Mouse (Mus musculus): Measurements from ENCODE around the gene Tacstd2. TPM values are rescaled to one million over a fixed set of nuclear protein-coding genes. Genes with fewer than 3 reads are reported as not detected.

The Tacstd2 gene
- total and polyA plus RNA-seq, 3 experiments = not detected

GRCm38 (mm10) chr6:67491755-67492154 lies 43.8 kb downstream of the Tacstd2 start, which contains the start of gene Il23r:
Gene Il23r, minus strand, starts transcription at chr6:67491855.
- no peak within 1 kb of the TSS for H3K9ac ChIP-seq (ENCODE audit: insufficient read depth, low read depth)
- no peaks in the 10 kb centered on the region for H3K79me2 ChIP-seq (replicated peaks; ENCODE audit: control insufficient read depth, extremely low read depth, insufficient read depth, poor library complexity, severe bottlenecking)
- no peaks in the 10 kb centered on the region for H3K27me3 ChIP-seq (replicated peaks)
- H3K27ac ChIP-seq (ENCODE audit: insufficient read depth, low read depth) = no peak within 1 kb of the TSS
- no peak within 1 kb of the TSS for H3K4me3 ChIP-seq (replicated peaks in 1 of 3; ENCODE audit: low read depth in 2 of 3, low read length in 2 of 3, poor library complexity in 1 of 3)
- H3K9me3 ChIP-seq (replicated peaks; ENCODE audit: low read length) = no peaks in the 10 kb centered on the region
- dilution Hi-C loops (cut with MboI; ENCODE audit: extremely low pct_ligation_motif_present, extremely low pct_unique_long_range_greater_than_20kb, low sequenced_read_pairs) = no loop called here
- in situ Hi-C loops (cut with MboI; ENCODE audit: low pct_ligation_motif_present, low pct_unique_long_range_greater_than_20kb, low sequenced_read_pairs) = no loop called here
- no peak for TF ChIP-seq ZNF384 (IDR thresholded peaks at IDR 0.05; ENCODE audit: low read depth, low read length)
- TF ChIP-seq BHLHE40 (IDR thresholded peaks at IDR 0.05; ENCODE audit: low read depth, low read length) = no peak
- no peak for TF ChIP-seq CHD2 (IDR thresholded peaks at IDR 0.05; ENCODE audit: low read length)
- TF ChIP-seq MYC (IDR thresholded peaks at IDR 0.05; ENCODE audit: low read depth, low read length) = no peak
- no peak for TF ChIP-seq USF2 (conservative IDR thresholded peaks at IDR 0.05; ENCODE audit: low read depth, low read length)
- TF ChIP-seq POLR2A (IDR thresholded peaks at IDR 0.05; ENCODE audit: low read depth, low read length) = no peak
- no peak for TF ChIP-seq MXI1 (IDR thresholded peaks at IDR 0.05; ENCODE audit: low read depth, low read length)
- no peak for TF ChIP-seq TBP (conservative IDR thresholded peaks at IDR 0.05; ENCODE audit: low read depth, low read length)
- TF ChIP-seq CHD1 (IDR thresholded peaks at IDR 0.05; ENCODE audit: low read depth, low read length) = no peak
- no peak for TF ChIP-seq MAZ (IDR thresholded peaks at IDR 0.05; ENCODE audit: low read depth, low read length)
- no peak for TF ChIP-seq ZMIZ1 (IDR thresholded peaks at IDR 0.05; ENCODE audit: low read depth, low read length)
- no peaks in the 10 kb centered on the region for H3K36me3 ChIP-seq (replicated peaks in 1 of 2; ENCODE audit: control insufficient read depth in 1 of 2, insufficient read depth in 1 of 2, low read length in 1 of 2)
- no peaks in the 10 kb centered on the region for H3K4me1 ChIP-seq (ENCODE audit: control insufficient read depth in 1 of 2, insufficient read depth in 2 of 2)
- no peak within 1 kb of the TSS for H3K4me2 ChIP-seq (ENCODE audit: insufficient read depth, low read depth, poor library complexity, severe bottlenecking)
- DNase-seq (ENCODE audit: extremely low read depth) = no peak

Other genes starting within 250 kb of the Tacstd2 start
- 0.08 and 0.17 TPM in 2 replicates for gene Il12rb2, start 159.6 kb downstream of the Tacstd2 start, total RNA-seq (2012; rRNA removed)
- gene Il12rb2, start 159.6 kb downstream of the Tacstd2 start, total RNA-seq (2014; rRNA removed) = not detected in 2 replicates
- 0.11 TPM in 1 of 2 replicates, not detected in the other for gene Il12rb2, start 159.6 kb downstream of the Tacstd2 start, polyA plus RNA-seq (2012; ENCODE audit: insufficient read length, low read depth)
- not detected in 2 replicates for gene Il23r, start 43.9 kb downstream of the Tacstd2 start, total RNA-seq (2012; rRNA removed)
- not detected in 2 replicates for gene Il23r, start 43.9 kb downstream of the Tacstd2 start, total RNA-seq (2014; rRNA removed)
- not detected in 2 replicates for gene Il23r, start 43.9 kb downstream of the Tacstd2 start, polyA plus RNA-seq (2012; ENCODE audit: insufficient read length, low read depth)